Mouse (Mus musculus) fat pad, adult 2 months (tissue): ENCODE measurements around the gene Kcp.

Source experiments
- DNase-seq: peaks from one replicate; pipeline ENCODE4 v3.0.0-alpha.2; 2011; ENCODE audit warnings: low read depth, low spot score; ENCODE audit errors: extremely low read depth

Gene Kcp

DNA sequence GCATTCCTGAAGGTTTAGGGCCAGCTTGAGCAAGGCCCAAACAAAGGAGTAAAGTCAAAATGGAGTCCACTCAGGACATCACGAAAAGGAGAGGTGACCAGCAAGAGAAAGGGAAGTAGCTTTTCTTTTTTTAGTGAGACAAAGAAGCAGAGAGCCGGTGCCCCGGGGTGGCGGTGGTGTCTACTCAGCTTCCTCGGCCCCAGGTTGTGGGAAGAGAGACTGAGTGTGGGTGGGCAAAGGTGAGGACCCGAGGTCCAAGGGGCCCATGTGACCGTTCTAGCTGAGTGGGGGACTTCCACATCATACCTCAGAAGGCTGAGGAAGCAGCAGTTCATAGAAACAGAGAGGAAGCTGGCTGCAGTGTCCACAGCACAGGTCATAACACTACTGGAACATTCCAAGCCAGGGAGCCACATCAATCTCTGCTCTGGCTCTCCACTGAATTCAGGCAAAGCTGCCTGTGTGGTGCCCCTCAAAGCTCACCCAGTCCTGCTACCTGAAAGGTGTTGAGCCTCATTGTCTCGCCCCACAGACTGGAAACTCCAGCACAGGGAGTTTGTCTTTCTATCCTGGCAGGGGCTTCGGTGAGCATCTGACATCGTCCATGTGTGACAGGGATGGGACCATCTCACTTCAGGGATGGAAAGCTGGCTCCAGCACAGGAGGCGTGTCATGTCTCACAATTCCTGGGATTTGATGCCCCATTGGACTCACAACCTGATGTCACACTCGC, 15.7 kb upstream of the Kcp start:
- DNase-seq, result no peak

DNA sequence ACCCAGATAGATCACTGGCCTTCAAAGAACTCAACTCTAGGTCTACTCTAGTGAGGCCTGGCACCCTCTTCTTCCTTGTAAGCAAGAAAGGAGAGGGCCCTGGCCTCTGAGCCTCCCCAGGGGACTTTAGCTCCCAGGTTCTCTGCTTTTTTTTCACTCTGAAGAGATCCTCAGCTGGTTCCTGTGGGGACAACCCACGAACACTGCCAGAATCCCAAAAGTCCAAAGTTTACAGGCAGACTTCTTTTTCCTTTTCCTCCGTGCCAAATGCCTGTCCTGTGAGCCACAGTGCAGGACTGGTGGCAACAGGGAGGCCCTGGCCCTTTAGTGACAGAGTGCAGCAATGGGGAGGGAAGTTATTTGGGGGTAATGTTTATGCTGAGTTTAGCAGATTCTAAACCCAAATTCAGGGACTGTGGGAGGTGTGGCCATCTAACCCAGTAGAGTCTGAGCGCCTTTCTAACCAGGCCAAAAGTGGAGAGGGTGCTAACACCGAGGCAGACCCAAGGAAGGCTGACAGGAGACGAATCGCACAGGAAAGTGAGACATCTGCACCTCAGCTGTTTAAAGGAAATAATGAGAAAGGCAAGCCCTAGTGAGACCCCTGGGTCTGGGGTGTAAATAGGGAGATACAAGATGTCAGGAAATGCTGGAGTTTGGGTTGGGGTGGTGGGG, 15.0 kb upstream of the Kcp start:
- no peak for DNase-seq

DNA sequence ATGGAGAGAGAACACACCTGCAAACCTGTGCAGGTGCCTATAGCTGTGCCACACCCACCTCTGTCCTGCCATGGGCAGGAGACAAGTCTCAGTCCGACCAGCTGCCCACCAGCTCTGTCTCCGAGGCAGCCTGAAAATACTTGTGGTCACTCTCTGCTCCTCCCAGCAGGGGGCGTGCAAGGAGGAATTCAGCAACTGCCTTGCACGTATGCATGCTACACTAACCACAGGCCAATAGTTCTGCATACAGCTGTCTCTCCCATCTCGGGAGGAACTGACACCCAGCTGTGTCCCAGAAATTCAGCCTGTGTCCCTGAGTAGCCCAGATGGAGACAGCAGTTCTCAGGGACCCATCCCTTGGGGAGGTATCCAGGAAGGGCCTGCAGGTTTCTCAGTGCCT, 9.4 kb upstream of the Kcp start:
- DNase-seq, result no peak

DNA sequence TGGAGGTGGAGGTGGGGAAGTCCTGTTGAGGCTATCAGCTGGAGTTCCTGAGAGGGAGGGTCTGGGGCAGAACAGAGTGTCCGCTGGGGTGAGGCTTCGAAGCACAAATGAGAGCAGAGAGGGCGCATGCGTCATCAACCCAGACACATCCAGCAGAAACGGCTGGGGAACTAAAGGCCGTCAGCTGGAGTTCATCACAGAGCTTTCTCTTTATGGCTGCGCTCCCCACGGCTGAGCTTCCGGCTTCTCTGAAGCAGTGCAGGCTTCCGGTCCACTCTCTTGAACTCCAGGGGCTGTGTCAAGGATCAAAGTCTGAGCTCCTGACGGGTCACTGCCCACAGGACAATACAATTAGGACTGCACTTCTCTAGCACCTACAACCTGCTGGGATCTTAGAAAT, 5.5 kb upstream of the Kcp start:
- no peak for DNase-seq

DNA sequence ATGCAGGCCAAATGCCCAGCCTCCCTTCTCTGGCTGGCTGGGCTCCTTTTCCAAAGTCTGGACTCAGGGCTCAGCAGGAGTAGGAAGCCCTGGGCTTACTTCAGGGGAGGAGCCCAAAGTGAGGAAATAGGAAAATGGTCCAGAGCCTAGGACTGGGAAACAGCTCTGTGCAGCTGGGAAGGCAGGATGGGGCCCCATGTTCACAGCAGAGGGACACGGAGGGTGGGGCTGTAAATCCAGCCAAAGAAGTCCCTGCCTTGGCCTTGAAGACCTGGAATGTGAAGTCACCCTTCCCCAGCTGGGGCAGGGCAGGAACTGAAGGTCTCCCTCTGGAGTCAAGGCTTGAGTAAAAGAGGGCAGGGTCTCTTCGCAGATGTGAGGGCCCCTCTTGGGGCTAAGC, 1.3 kb upstream of the Kcp start:
- DNase-seq, result no peak

DNA sequence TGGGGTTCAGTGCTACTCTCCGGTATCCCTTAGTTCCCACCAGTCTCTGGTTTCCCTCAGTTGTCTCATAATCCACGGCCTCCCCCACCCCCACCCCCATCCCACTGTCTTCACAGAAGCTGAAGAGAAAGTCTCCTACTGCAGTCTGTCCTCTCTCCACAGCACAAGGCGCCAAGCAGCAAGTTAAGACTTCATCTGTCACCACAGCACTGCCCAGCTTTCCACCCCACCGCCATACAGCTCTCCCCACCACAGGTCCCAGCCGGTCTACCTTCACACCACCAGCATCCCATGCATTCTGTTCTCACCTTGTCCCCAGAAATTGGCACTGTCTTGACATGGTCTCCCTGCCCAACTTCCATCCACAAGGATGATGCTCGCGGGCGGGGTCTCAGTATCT, 918 bp downstream of the Kcp start:
- DNase-seq, result no peak

DNA sequence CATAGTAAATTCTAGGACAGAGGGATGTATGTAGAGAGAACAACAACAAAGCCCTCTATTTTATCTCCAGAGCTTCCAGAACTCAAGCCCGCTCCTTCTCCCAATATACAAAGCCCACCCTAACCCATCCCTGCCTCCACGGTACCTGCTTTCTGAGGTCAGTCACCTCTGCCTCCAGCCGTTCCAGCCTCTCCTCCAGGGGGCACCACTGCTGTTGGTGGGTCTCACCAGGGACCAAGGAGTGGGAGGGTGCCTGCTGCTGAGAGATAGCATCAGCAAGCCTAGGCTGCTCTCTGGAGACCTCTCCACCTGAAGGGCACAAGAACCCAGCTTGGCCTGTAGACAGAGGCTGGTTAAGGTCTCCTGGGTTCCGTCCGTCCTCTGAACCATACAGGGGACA, 2.3 kb downstream of the Kcp start:
- no peak for DNase-seq

DNA sequence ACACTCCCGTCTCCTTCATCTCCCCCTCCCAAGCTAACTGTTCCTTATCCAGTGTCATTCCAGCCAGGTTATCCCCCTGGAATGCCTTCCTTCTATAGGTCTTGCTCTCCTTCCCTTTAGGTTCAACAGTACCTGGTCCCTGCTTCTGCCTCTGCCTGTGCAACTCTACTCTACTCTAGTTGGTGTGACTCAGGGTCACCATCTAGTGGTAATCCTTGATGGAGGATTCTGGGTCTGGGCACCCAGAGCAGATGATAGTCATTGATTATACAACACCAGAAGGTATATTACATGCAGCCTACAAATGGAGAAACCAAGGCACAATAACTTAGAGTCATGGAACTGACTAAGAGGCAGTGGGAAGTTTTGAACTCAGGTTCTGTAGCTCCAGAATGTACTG, 6.2 kb downstream of the Kcp start:
- DNase-seq, result no peak

DNA sequence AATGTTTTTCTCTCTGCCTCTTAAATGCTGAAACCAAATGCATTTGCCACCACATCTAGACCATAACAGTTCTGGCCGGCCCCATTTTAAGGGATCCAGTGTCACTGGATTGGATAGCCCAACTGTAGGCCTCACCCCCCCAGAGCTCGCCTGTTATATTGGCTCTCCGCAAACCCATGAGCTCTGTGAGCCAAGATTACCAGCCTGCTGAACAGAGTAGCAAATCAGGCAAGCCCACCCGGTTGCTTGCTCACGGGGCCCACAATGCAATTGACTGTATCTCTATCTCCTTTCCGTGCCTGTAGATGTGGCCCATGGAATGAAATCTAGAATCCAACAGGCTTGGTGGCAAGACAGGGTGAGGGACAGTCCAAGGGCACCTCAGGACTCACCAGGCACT, 6.9 kb downstream of the Kcp start:
- no peak for DNase-seq

DNA sequence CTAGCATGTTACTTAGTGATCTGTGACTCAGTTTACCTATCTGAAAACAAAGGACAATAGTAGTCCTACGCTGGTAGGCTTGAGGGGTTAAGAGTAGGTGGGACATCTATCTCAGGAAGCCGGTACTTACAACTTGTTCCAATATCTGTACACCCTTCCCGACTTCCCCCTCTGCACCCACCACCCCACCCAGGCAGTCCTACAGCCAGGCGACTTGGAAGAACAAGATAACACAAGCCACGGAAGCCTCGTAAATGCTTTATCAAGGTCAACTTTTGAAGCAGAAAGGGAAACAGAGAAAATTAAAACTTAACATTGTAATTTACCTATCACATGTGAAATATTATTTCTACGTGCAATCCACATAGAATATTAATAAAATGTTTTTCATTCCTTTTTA, 7.6 kb downstream of the Kcp start:
- no peak for DNase-seq

DNA sequence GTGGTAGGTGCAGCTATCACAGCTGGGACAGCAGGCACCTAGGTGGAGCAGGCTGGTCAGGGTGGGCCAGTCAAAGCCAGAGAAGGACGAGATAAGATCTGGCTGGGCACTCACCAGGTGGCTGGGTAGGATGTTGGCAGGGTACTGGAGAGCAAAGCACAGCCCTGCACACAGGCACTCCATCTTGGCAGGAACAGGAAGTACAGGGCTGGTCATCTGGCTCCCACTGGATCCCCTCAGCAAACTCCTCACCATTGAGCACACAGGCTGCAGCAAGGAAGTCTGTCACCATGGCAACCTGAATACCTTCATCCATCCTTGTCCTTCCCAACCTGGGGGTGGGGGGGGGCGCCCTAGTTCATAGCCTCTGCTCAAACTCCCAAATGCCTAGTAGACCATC, 10.0 kb downstream of the Kcp start:
- no peak for DNase-seq

DNA sequence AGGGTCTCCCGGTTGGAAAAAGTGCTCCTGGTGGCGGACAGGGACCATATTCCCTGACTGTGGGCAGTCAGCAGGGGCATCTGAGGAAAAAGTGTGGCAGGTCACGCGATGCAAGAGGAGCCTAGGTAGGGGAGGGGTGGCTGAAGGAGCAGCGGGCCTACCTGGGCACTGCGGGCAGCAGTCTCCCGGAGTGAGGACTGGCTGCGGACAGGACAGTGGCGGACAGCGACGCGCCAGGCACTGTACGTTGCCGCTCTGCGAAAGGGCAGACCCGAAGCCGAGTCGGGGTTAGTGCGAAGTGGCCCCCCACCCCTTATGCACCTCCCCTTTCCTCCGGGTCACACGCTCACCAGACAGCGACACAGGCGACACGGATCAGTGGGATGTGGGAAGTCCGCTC, 11.5 kb downstream of the Kcp start:
- DNase-seq, result no peak

DNA sequence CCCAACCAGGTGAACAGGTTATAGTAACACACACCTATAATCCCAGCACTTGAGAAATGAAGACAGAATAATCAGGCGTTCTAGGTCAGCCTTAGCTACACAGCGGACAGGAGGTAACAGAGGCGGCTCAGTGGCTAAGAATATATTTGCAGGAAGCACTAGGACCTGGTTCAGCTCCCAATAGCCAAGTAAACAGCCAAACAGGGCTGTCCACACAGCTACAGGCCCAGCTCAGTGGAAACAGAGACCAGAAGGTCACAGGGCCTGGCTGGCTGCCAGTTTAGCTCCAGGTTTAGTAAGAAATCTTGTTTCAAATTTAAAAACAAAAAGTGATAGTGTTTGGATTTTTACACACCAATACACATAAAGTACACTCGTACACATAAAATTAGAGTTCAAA, 13.7 kb downstream of the Kcp start:
- DNase-seq, result no peak

DNA sequence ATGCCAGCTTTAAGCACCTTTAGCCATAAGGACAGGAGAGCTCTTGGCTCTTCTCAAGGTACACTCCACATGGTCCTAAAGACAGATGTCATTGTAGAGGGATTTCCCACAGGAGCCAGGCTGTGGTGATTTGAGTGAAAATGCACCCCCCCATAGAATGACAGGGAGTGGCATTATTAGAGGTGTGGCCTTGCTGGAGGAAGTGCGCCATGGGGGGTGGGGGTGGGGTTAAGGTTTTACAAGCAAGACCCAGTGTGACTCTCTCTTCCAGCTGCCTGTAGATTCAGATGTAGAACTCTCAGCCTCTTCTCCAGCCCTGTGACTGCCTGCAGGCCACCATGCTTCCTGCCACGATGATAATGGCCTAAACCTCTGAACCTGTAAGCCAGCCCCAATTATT, 21.8 kb downstream of the Kcp start:
- DNase-seq, result no peak

DNA sequence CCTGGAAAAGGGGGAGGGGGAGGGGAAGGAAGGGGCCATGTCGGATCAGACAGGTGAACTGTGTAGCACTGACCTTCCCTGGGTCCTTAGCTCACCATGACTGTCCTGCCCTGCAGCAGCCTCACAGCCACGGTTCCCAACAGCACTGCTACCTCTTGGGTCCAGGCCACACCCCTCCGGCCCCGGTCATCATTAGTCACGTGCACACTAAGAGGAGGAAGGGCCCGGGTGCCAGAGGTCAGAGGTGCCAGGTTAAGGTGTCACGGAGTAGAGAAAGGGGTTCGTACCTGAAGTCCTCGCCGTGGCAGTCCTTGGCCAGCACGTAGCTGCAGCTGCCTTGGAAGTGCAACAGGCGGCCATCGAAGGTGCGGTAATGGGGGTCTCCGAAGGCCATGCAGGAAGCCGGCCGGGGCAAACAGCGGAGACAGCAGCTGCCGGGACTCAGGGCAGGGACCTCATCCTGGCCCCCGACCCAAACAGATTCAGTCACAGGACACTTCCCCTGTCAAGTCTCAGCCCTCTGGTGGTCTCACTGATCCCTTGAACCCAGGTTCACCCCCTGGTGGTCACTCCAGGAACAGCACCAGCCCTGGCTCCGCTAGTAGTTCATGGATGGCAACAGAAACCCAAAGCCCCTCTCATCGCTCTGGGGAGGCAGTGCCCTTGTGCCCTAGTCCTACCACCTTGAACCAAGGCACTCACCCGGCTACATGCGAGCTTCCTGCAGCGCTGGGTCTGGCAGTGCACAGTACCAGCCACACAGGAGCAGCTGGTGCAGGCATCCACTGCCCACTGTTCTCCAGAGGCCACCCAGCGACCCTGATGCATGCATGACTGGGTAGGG, 22.8 kb downstream of the Kcp start:
- no peak for DNase-seq

DNA sequence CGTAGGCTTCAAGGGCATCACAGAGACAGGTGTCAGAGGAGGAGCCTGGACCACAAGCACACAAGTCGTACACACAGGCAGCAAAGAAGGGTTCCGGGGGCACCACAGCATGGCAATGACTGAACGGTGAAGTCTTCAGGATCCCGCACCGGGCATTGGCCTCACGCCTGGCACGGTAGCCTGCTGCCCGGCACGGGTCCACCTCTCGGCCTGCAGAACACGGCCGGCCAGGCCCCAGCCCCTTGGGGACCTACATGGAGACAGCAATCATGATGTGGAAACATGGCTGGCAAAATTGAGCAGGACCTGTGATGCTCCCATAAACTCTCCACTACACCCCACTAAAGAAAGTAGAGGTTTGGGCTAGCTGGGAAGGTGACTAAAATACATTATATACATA, 25.1 kb downstream of the Kcp start:
- no peak for DNase-seq

DNA sequence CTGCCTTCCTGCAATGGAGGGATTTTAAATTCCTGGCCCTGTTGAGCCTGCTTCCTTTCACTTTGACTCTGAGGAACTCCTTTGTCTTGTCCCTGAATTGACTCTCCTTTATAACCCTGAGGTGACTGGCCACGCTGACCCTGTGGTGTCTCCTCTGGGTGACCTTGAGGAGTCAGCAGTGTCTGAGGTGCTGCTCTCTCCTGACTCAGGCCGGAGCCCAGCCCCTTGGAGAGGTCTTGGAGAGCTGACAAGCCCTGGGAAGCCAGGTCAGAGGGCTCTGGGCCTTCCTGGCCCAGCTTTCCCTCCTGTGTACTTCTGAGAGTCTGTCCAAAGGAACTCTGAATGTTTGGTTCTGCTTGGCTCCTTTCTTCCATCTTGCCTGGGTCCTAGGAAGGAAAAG, 33.0 kb downstream of the Kcp start:
- DNase-seq, result no peak

DNA sequence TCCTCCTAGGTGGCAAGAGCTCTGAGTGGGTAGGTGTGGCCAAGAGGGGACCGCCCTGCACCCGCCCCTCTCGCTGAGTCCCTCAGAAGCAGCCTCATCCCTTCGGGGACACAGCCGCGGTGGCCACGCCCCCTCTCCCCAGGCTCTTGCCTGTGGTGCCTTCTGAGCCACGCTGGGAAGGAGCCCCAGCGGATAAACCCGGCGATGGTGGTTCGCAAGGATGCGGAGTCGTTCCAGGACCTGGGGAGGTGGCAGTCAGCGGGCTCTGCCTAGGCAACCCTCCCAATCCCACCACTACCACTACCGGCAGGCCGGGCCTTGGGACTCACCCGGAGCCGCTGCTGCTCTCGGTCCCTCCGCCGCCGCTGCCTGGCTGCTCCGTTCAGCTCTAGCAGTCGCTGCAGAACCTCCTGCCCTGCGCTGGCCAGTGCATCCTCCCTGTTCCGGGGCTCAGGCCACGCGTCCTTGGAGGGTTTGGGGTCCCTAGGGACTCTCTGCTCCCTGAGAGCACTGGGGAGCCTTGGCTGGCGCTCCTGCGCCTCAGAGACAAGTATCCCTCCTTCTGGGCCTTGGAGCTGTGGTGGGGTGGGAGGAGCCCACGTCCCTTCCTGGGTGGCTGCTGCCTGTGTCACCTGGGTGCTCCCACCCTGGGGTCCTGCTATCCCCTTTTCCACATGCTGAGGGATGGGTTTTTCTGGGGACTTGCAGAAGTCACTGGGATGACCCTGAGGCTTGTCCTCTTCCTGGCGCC, 33.6 kb downstream of the Kcp start:
- DNase-seq, result no peak

DNA sequence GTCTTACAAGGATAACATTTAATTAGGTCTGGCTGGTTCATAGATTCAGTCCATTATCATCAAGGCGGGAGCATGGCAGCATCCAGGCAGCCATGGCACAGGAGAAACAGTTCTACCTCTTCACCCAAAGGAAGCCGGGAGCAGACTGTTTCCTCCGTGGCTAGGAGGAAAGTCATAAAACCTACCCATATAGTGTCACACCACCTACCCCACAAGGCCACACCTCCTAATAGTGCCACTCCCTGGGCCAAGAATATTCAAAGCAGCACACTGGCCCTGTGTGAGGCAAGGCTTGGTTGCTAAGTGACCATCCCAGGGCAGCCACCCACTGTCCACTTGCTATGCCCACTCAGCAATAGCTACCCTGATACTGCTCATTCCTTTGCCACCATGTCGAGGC, 36.6 kb downstream of the Kcp start, which contains the start of gene Atp6v1fnb:
Atp6v1fnb (plus strand) TSS at position 301 of the 400 bp plus-strand sequence.
- no peak for DNase-seq

DNA sequence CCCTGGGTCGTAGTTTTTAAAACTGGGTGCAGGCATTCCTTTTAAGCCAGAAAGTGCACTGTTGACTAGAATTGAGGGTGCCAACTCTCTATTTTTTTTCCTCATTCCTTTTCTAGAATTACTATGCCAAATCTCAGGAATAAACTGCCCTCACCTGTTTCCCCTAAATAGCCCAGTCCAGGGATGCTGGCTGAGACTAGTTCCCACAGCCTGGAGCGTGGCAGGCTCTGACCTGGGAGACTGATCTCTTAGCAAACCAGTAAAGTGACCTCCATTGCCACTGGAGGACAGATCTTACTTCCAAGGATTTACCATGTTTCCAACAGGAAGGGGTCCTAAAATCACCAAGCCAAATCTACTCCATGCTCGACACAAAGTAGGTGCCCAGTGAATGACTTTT, 38.9 kb downstream of the Kcp start:
- DNase-seq, result no peak
